Mouse (Mus musculus) heart, embryonic 10.5 days (tissue): ENCODE results near the gene Jdp2. TPM values are rescaled to one million over a fixed set of nuclear protein-coding genes. Genes with fewer than 3 reads are reported as not detected.
A peak's percentile ranks its signal among the peaks of the same experiment; 100 is the strongest.

Experiments used
- DNase-seq: peaks from one replicate; pipeline ENCODE4 v3.0.0-alpha.2; 2017; ENCODE audit warnings: low spot score
- H3K27ac ChIP-seq: fragments of 300-500 bp; sonication (generic); 2 replicates; pipeline ENCODE4 v1.5.1; 2016; ENCODE audit warnings: mild to moderate bottlenecking
- H3K27me3 ChIP-seq: fragments of 300-500 bp; sonication (generic); 2 replicates; pipeline ENCODE4 v1.6.1; 2016; ENCODE audit warnings: mild to moderate bottlenecking; ENCODE audit not compliant: poor library complexity, insufficient read depth, severe bottlenecking
- H3K36me3 ChIP-seq: fragments of 300-500 bp; sonication (generic); 2 replicates; pipeline ENCODE4 v1.6.1; 2016; ENCODE audit warnings: mild to moderate bottlenecking, moderate library complexity
- H3K4me1 ChIP-seq: fragments of 300-500 bp; sonication (generic); 2 replicates; pipeline ENCODE4 v1.6.1; 2016; ENCODE audit warnings: mild to moderate bottlenecking
- H3K4me3 ChIP-seq: fragments of 300-500 bp; sonication (generic); 2 replicates; pipeline ENCODE4 v1.5.1; 2016; ENCODE audit warnings: mild to moderate bottlenecking, moderate library complexity
- H3K9me3 ChIP-seq: fragments of 300-500 bp; sonication (generic); 2 replicates; pipeline ENCODE4 v1.6.1; 2016; ENCODE audit warnings: mild to moderate bottlenecking, moderate library complexity
- WGBS: fragments of 180-500 bp; shearing (Covaris S2); methylation state at CpG from one replicate; pipeline ENCODE4 v1.1.7; 2016; 5-methylcytosine and 5-hydroxymethylcytosine counted together
- polyA plus RNA-seq: library from polyadenylated mRNA; unstranded; fragments of >200 nt; fragmentation: Nextera tagmentation; extraction: Ambion mirVana; gene quantifications from 2 replicates; pipeline ENCODE4 v1.2.1, GENCODE M21; 2016

Jdp2 gene
- polyA plus RNA-seq, 1 experiment from 2014 or later: 0.63 TPM

- Histone ChIP-seq H3K9me3 (no peaks in the 10 kb centered on the region), H3K36me3 (no peaks in the 10 kb centered on the region), H3K27me3 (no peaks in the 10 kb centered on the region), H3K4me3 (no peak overlapping the region), H3K4me1 (peaks cover 33% of the 10 kb centered on the region), H3K27ac (peak overlapping the region; percentile 73; the same call in 1 of the 2 replicates)
- no peak for DNase-seq
- WGBS: 59% methylated on average over 16 of the region's 16 CpGs
Measured at GRCm38 (mm10) chr12:85684411-85685275, 85.8 kb downstream of the Jdp2 start.

GRCm38 (mm10) chr12:85686466-85687216 is 87.8 kb downstream of the Jdp2 start, which contains the start of gene Batf:
Batf (plus strand) TSS chr12:85686669.
- Histone ChIP-seq H3K27me3 (no peaks in the 10 kb centered on the region), H3K36me3 (no peaks in the 10 kb centered on the region), H3K9me3 (no peaks in the 10 kb centered on the region), H3K4me3 (peak within 1 kb of the TSS; percentile 54), H3K4me1 (peaks cover 37% of the 10 kb centered on the region), H3K27ac (peak within 1 kb of the TSS; percentile 81)
- DNase-seq: no peak
- 18% methylated on average over 22 of the region's 22 CpGs for WGBS

- no peaks in the 10 kb centered on the region for H3K27me3 ChIP-seq
- no peaks in the 10 kb centered on the region for H3K36me3 ChIP-seq
- DNase-seq: no peak
- H3K9me3 ChIP-seq: no peaks in the 10 kb centered on the region
- peak overlapping the region; percentile 54 for H3K4me3 ChIP-seq
- peaks cover 41% of the 10 kb centered on the region for H3K4me1 ChIP-seq
- H3K27ac ChIP-seq: peak overlapping the region; percentile 81
- 71% methylated on average over 7 of the region's 7 CpGs for WGBS
Measured at GRCm38 (mm10) chr12:85687217-85687533, 88.3 kb downstream of the Jdp2 start.

GRCm38 (mm10) chr12:85687846-85688245 is 89.0 kb downstream of the Jdp2 start:
- no peaks in the 10 kb centered on the region for H3K9me3 ChIP-seq
- H3K4me3 ChIP-seq: no peak overlapping the region
- H3K27me3 ChIP-seq: no peaks in the 10 kb centered on the region
- DNase-seq: no peak
- WGBS: 59% methylated on average over 6 of the region's 6 CpGs
- peaks cover 41% of the 10 kb centered on the region for H3K4me1 ChIP-seq
- H3K27ac ChIP-seq: no peak overlapping the region
- no peaks in the 10 kb centered on the region for H3K36me3 ChIP-seq

Other genes starting within 250 kb of the Jdp2 start
- gene Tmed10, start 224.2 kb upstream of the Jdp2 start, polyA plus RNA-seq: 308 and 314 TPM in 2 replicates
- gene Fos, start 125.1 kb upstream of the Jdp2 start, polyA plus RNA-seq: 6.1 and 7.5 TPM in 2 replicates
- 4.7 and 7.1 TPM in 2 replicates for gene Batf, start 87.6 kb downstream of the Jdp2 start, polyA plus RNA-seq
- 4.9 and 7.8 TPM in 2 replicates for gene Flvcr2, start 147.5 kb downstream of the Jdp2 start, polyA plus RNA-seq
- 109 and 114 TPM in 2 replicates for gene Erg28, start 225.5 kb downstream of the Jdp2 start, polyA plus RNA-seq
- 14.9 and 18.1 TPM in 2 replicates for gene Ttll5, start 225.6 kb downstream of the Jdp2 start, polyA plus RNA-seq